Mouse (Mus musculus) ovary, postnatal 10 days (tissue): ENCODE measurements around the gene Csdc2.
"Not testable (repeated sequence)": the region's sequence is repeated elsewhere in the genome, so short reads cannot be mapped to it uniquely, and the experiment has no call there.

Experiments
- DNase-seq: peaks from one replicate; pipeline ENCODE4 v3.0.0; 2022; ENCODE audit warnings: low spot score

Gene Csdc2

GRCm38 (mm10) chr15:81936679-81937078 is at the start of gene Csdc2:
Gene Csdc2 (plus strand): TSS chr15:81936759.
- DNase-seq, result no peak

GRCm38 (mm10) chr15:81886795-81887550 is 49.6 kb upstream of the Csdc2 start:
- no peak for DNase-seq

- no peak for DNase-seq
Measured at GRCm38 (mm10) chr15:81889175-81889574, 47.4 kb upstream of the Csdc2 start.

- DNase-seq, result no peak
Measured at GRCm38 (mm10) chr15:81891140-81891802, 45.3 kb upstream of the Csdc2 start.

- no peak for DNase-seq
Measured at GRCm38 (mm10) chr15:81891822-81892580, 44.6 kb upstream of the Csdc2 start.

- no peak for DNase-seq
Measured at GRCm38 (mm10) chr15:81894002-81894401, 42.6 kb upstream of the Csdc2 start.

GRCm38 (mm10) chr15:81896407-81896806 is 40.2 kb upstream of the Csdc2 start:
- no peak for DNase-seq

GRCm38 (mm10) chr15:81897607-81898285 is 38.8 kb upstream of the Csdc2 start:
- no peak for DNase-seq

GRCm38 (mm10) chr15:81898751-81899150 is 37.8 kb upstream of the Csdc2 start:
- DNase-seq, result no peak

- peak; percentile 45 for DNase-seq
Measured at GRCm38 (mm10) chr15:81904939-81905338, 31.6 kb upstream of the Csdc2 start.

- DNase-seq, result no peak
Measured at GRCm38 (mm10) chr15:81907953-81908352, 28.6 kb upstream of the Csdc2 start.

- DNase-seq, result not testable (repeated sequence)
Measured at GRCm38 (mm10) chr15:81908767-81909166, 27.8 kb upstream of the Csdc2 start.

GRCm38 (mm10) chr15:81912498-81912897 is 24.1 kb upstream of the Csdc2 start:
- DNase-seq, result no peak

- DNase-seq, result no peak
Measured at GRCm38 (mm10) chr15:81914668-81915067, 21.9 kb upstream of the Csdc2 start.

GRCm38 (mm10) chr15:81915663-81916062 is 20.9 kb upstream of the Csdc2 start:
- no peak for DNase-seq

- DNase-seq, result no peak
Measured at GRCm38 (mm10) chr15:81917201-81917600, 19.4 kb upstream of the Csdc2 start.

GRCm38 (mm10) chr15:81917621-81918463 is 18.7 kb upstream of the Csdc2 start:
- DNase-seq, result no peak

- DNase-seq, result no peak
Measured at GRCm38 (mm10) chr15:81919062-81919461, 17.5 kb upstream of the Csdc2 start.

GRCm38 (mm10) chr15:81920546-81921217 is 15.9 kb upstream of the Csdc2 start:
- DNase-seq, result no peak

GRCm38 (mm10) chr15:81921255-81921654 is 15.3 kb upstream of the Csdc2 start:
- no peak for DNase-seq

- DNase-seq, result no peak
Measured at GRCm38 (mm10) chr15:81924933-81925332, 11.6 kb upstream of the Csdc2 start.
